Mouse (Mus musculus) hindbrain, postnatal 0 days (tissue): ENCODE measurements at regions not wholly inside any gene's neighbourhood (a gene's known extent, or its start where the extent isn't known, plus 50 kb on each side); places are given as distances from the start of the nearest gene placed in this dataset.

Experiments used
- ATAC-seq: fragments of 200-750 bp; cut with Nextera tagmentation; 2 replicates; pipeline ENCODE4 v1.8.0; 2017; ENCODE audit warnings: mild to moderate bottlenecking, moderate TSS enrichment, moderate library complexity
- DNase-seq: peaks from one replicate; pipeline ENCODE4 v3.0.0-alpha.2; 2015; ENCODE audit warnings: low spot score
- H3K27ac ChIP-seq: fragments of 300-500 bp; sonication (generic); 2 replicates; pipeline ENCODE4 v1.5.1; 2014; ENCODE audit warnings: mild to moderate bottlenecking
- H3K27me3 ChIP-seq: fragments of 300-500 bp; sonication (generic); 2 replicates; pipeline ENCODE4 v1.6.1; 2014; ENCODE audit warnings: low read length, mixed read lengths; ENCODE audit not compliant: insufficient read depth
- H3K36me3 ChIP-seq: fragments of 300-500 bp; sonication (generic); 2 replicates; pipeline ENCODE4 v1.6.1; 2014; ENCODE audit warnings: low read length, mixed read lengths; ENCODE audit not compliant: insufficient read depth
- H3K4me1 ChIP-seq: fragments of 300-500 bp; sonication (generic); 2 replicates; pipeline ENCODE4 v1.6.1; 2014; ENCODE audit warnings: antibody characterized with exemption, low read length, mixed read lengths; ENCODE audit not compliant: insufficient read depth
- H3K4me2 ChIP-seq: fragments of 300-500 bp; sonication (generic); 2 replicates; pipeline ENCODE4 v1.6.1; 2014; ENCODE audit warnings: low read depth, mild to moderate bottlenecking, low read length, moderate library complexity, mixed read lengths
- H3K4me3 ChIP-seq: fragments of 300-500 bp; sonication (generic); 2 replicates; pipeline ENCODE4 v1.5.1; 2014; ENCODE audit warnings: low read length
- H3K9ac ChIP-seq: fragments of 300-500 bp; sonication (generic); replicated peaks from 2 replicates; pipeline ENCODE4 v1.6.1; 2014; ENCODE audit warnings: mild to moderate bottlenecking, low read length, moderate library complexity, mixed read lengths
- H3K9me3 ChIP-seq: fragments of 300-500 bp; sonication (generic); 2 replicates; pipeline ENCODE4 v1.6.1; 2016; ENCODE audit warnings: low read length, mixed read lengths
- CTCF ChIP-seq: IDR thresholded peaks from 2 replicates; pipeline ENCODE4 v1.5.1; 2016; ENCODE audit warnings: antibody characterized with exemption, control low read depth, low read depth
- WGBS: fragments of 180-500 bp; shearing (Covaris S2); extraction: QIAGEN DNeasy Blood & Tissue Kit; methylation state at CpG from one replicate; pipeline ENCODE4 v1.1.7; 2014; 5-methylcytosine and 5-hydroxymethylcytosine counted together

DNA sequence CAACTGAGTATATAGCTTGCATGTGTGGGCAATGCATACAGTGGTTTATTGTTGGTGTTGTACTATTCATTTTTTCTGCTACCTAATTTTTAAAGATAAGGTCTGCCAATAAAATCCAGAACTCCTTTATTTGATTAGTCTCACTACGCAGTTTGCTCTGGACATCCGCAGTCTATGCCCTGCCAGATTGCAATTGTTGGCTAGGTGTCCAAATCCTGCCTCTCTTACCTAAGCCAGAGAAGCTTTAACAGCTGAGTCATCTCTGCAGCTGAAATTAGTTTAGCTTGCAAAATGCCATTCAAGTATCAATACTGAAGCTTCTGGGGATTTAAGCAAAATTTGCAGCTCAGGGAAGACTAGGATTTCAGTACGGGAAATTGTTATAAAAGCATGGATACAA, 881.9 kb upstream of the Cdh8 start:
- H3K4me2 ChIP-seq = no peak overlapping the region
- DNase-seq (peak; percentile 1), ATAC-seq (no peak)
- no peaks in the 10 kb centered on the region for H3K4me1 ChIP-seq
- no peak for TF ChIP-seq CTCF
- no peaks in the 10 kb centered on the region for H3K36me3 ChIP-seq
- H3K27me3 ChIP-seq = no peaks in the 10 kb centered on the region
- no peak overlapping the region for H3K4me3 ChIP-seq
- no peak overlapping the region for H3K27ac ChIP-seq
- 74% methylated on average over 3 of the region's 3 CpGs for WGBS
- no peaks in the 10 kb centered on the region for H3K9me3 ChIP-seq
- H3K9ac ChIP-seq = no peak overlapping the region

DNA sequence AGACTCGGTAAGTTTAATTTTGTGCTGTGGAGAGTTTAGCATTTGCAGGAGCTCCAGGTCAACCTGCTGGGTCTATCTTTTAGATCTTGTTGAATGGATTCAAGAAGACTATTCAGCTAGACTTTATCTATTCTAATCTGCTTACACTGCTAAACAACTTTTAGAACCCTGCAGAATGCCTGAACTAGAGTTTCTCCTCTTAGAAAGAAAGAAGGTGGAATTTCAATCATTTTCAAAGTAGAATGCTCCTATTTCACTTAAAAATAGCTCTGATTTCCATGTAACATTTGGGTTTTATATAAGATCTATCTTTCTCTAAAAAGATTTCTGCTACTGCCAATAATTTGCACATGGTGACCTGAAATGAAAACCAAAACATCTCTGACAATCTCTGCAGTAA, 876.3 kb upstream of the Cdh8 start:
- no peak overlapping the region for H3K9ac ChIP-seq
- no peaks in the 10 kb centered on the region for H3K27me3 ChIP-seq
- ATAC-seq (no peak), DNase-seq (no peak)
- H3K27ac ChIP-seq = no peak overlapping the region
- H3K4me1 ChIP-seq = no peaks in the 10 kb centered on the region
- WGBS = 81% methylated on average over 1 of the region's 1 CpGs
- H3K9me3 ChIP-seq = no peaks in the 10 kb centered on the region
- no peaks in the 10 kb centered on the region for H3K36me3 ChIP-seq
- TF ChIP-seq CTCF = no peak
- no peak overlapping the region for H3K4me2 ChIP-seq
- H3K4me3 ChIP-seq = no peak overlapping the region

DNA sequence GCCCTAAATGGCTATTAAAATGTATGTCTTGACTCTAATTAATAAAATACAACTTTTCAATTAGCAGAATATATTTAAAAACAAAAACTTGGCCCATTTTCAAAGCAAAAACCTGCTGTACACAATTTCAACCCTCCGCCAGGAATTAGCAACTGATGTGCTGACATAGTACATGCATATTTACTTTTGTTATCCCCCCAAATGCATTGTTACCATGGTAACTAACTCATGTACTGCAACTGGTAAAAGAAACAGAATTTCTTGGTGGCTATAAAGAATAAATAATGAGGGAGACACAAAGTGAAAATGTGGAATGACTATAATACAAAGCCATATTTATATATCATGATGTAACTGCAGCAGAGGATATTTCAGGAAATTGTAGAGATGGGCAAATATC, 875.7 kb upstream of the Cdh8 start:
- DNase-seq (peak; percentile 23), ATAC-seq (no peak)
- H3K27ac ChIP-seq = no peak overlapping the region
- no peaks in the 10 kb centered on the region for H3K4me1 ChIP-seq
- no peak overlapping the region for H3K4me2 ChIP-seq
- 28% methylated on average over 1 of the region's 1 CpGs for WGBS
- no peaks in the 10 kb centered on the region for H3K9me3 ChIP-seq
- H3K4me3 ChIP-seq = no peak overlapping the region
- H3K36me3 ChIP-seq = no peaks in the 10 kb centered on the region
- TF ChIP-seq CTCF = no peak
- no peaks in the 10 kb centered on the region for H3K27me3 ChIP-seq
- no peak overlapping the region for H3K9ac ChIP-seq
